Mouse (Mus musculus) adipose tissue, adult 10 weeks (tissue): ENCODE results near the gene Aqp2. TPM values are rescaled to one million over a fixed set of nuclear protein-coding genes. Genes with fewer than 3 reads are reported as not detected.

ENCODE experiments used
- polyA plus RNA-seq: library from polyadenylated mRNA; stranded (reverse); fragments of 350-450 nt; fragmentation: Illumina TruSeq; extraction: RNeasy Lipid Tissue Mini Kit (QIAGEN cat#74804); gene quantifications from one replicate; pipeline ENCODE4 v1.2.3, GENCODE M21; 2014; ENCODE audit warnings: low read depth, low replicate concordance

Gene Aqp2
- polyA plus RNA-seq = 1.2 TPM

GRCm38 (mm10) chr15:99578802-99579485, at the start of gene Aqp2:
Gene Aqp2, plus strand, starts transcription at chr15:99579055.

DNA sequence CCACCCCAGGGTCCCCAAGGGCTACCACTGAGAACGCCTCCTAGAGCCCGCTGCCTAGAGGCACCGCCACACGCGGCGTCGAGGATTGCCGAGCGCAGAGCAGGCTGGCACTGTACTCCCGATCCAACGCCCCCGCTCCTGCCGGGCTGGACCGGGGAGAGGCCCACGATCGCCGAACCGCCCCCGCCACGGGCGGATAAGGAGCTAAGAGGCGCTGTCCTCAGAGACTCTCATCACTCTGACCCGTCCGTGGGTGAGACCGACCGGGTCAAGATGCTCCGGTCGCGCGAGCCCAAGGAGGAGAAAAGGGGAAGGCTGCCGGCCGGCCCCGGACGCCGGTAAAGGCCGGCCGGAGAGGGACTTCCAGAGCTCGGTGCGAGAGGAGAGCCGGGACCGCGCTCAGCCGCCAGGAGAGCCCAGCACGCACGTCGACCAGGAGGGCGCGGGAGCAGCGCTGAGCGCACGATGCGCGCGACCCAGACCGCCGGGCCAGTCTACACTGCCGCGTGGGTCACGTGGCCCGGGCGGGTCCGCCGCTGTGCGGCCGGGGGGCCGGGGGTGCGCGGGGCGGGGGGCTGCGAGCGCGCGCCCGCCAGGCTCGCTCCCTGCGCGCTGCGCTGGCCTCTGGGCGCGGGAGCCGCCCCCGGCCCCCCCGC, 11.7 kb downstream of the Aqp2 start, which contains the start of gene Aqp5:
TSS of gene Aqp5 (plus strand) at position 354 of the 656 bp plus-strand sequence.

DNA sequence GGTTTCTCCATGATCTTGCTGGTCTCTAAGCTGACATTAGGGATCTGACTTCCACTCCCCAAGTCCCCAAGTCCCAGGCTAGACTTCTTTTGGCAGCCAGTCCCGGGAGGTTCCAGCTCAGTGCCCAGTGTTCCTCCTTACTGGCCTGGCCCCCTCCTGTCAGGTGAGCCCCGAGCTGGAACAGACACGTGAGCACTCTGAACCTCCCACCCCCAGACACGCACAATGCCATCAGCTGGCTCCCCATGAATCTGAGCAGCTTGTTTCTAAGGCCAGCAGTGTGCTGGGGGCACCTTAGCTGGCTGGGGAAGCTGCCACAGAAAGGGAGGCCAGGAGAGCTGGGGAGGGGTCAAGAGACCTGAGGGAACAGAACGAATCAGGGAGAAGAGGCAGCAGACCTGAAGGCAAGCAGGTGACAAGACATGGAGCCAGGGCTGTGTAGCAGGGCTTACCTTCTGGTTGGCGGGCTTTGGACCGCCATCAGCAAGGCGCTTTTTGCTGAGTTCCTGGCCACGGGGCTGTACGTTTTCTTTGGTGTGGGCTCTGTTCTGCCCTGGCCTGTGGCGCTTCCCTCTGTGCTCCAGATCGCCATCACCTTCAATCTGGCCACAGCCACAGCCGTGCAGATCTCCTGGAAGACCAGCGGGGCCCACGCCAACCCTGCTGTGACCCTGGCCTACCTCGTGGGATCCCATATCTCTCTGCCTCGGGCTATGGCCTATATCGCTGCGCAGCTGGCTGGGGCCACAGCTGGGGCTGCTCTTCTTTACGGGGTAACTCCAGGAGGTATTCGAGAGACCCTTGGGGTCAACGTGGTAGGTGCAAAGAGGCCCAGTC, 22.3 kb downstream of the Aqp2 start, which contains the start of gene Aqp6:
TSS of gene Aqp6 (plus strand) at position 415 of the 837 bp plus-strand sequence.

Other genes starting within 250 kb of the Aqp2 start
- 20.8 TPM for gene Fmnl3, start 208.6 kb upstream of the Aqp2 start, polyA plus RNA-seq
- 638 TPM for gene Tmbim6, start 186.2 kb upstream of the Aqp2 start, polyA plus RNA-seq
- gene Nckap5l, start 121.3 kb upstream of the Aqp2 start, polyA plus RNA-seq = 4.5 TPM
- gene Bcdin3d, start 104.3 kb upstream of the Aqp2 start, polyA plus RNA-seq = 7.4 TPM
- 25.0 TPM for gene Faim2, start 50.9 kb upstream of the Aqp2 start, polyA plus RNA-seq
- 2.5 TPM for gene Aqp5, start 11.7 kb downstream of the Aqp2 start, polyA plus RNA-seq
- 7.6 TPM for gene Aqp6, start 22.3 kb downstream of the Aqp2 start, polyA plus RNA-seq
- 4.6 TPM for gene Racgap1, start 72.6 kb downstream of the Aqp2 start, polyA plus RNA-seq
- gene Asic1, start 91.3 kb downstream of the Aqp2 start, polyA plus RNA-seq = not detected
- gene Smarcd1, start 123.1 kb downstream of the Aqp2 start, polyA plus RNA-seq = 17.2 TPM
- not detected for gene Gm17349, start 126.4 kb downstream of the Aqp2 start, polyA plus RNA-seq
- 164 TPM for gene Gpd1, start 138.5 kb downstream of the Aqp2 start, polyA plus RNA-seq
- gene Cox14, start 146.6 kb downstream of the Aqp2 start, polyA plus RNA-seq = 110 TPM
- 59.7 TPM for gene Cers5, start 193.8 kb downstream of the Aqp2 start, polyA plus RNA-seq